Mouse (Mus musculus): ENCODE results near the gene Ifi27.

GRCm38 (mm10) chr12:103433986-103434731 lies at the start of gene Ifi27:
- TF ChIP-seq POLR2A (IDR thresholded peaks at IDR 0.05; ENCODE audit: borderline replicate concordance, insufficient read depth, low read length) = no peak
- no peak for TF ChIP-seq CTCF (IDR thresholded peaks at IDR 0.05; ENCODE audit: borderline replicate concordance, insufficient read depth, low read depth, low read length)

Measured in cerebellum, adult 2 months (tissue).